ENCODE assay signal across 15 mouse cellular contexts in genomic region chr17:49475174-49475573, GRCm38 (mm10).
"Had no signal": no experiment of that assay in that cellular context is flagged by ENCODE, and none has a peak within 500 bp of the region (broad histone marks: within the 10 kb centered on the region; RNA-seq: fewer than 3 reads in every experiment).

No protein-coding gene starts in this region.

- H3K27ac ChIP-seq: midbrain, embryonic 10.5 days; midbrain, embryonic 12.5 days; neural tube, embryonic 12.5 days; stomach, embryonic 15.5 days; stomach, postnatal 0 days had no signal

- H3K9me3 ChIP-seq: midbrain, embryonic 10.5 days; midbrain, embryonic 12.5 days; neural tube, embryonic 12.5 days; stomach, embryonic 15.5 days had no signal

- H3K4me2 ChIP-seq: lung, embryonic 14.5 days; midbrain, embryonic 12.5 days; neural tube, embryonic 12.5 days; stomach, embryonic 15.5 days had no signal

- ATAC-seq: midbrain, embryonic 16.5 days had no signal

- H3K4me1 ChIP-seq: neural tube, embryonic 12.5 days; stomach, embryonic 15.5 days had no signal

- H3K27me3 ChIP-seq: midbrain, embryonic 12.5 days; neural tube, embryonic 12.5 days; stomach, embryonic 15.5 days had no signal

- H3K9ac ChIP-seq: lung, embryonic 14.5 days; midbrain, embryonic 12.5 days; neural tube, embryonic 12.5 days; stomach, embryonic 15.5 days had no signal

- DNase-seq: lung, adult 18-20 months; lung, embryonic 14.5 days; lung, postnatal 10 days; lung, postnatal 4 days; midbrain, embryonic 14.5 days; right cerebral cortex, postnatal 14 days; thymus, adult 2 months; thymus, postnatal 25 days; thymus, postnatal 4 days had no signal

- H3K4me3 ChIP-seq: midbrain, embryonic 10.5 days; midbrain, embryonic 12.5 days; neural tube, embryonic 12.5 days; stomach, embryonic 15.5 days had no signal

- H3K36me3 ChIP-seq: midbrain, embryonic 10.5 days; midbrain, embryonic 12.5 days had no signal
